Comparison of ENCODE assay signal across 10 mouse cellular contexts in genomic region chr2:27682096-27682495, GRCm38 (mm10). TPM values are rescaled to one million over a fixed set of nuclear protein-coding genes. Genes with fewer than 3 reads are reported as not detected.
A peak's percentile ranks its signal among the peaks of the same experiment; 100 is the strongest.
DNase-seq lines count a peak whose midpoint lies in the region; ATAC-seq lines count a peak whose summit lies in the region.
"Had no signal": no experiment of that assay in that cellular context is flagged by ENCODE, and none has a peak within 500 bp of the region (broad histone marks: within the 10 kb centered on the region; RNA-seq: fewer than 3 reads in every experiment).

No protein-coding gene starts in this region.

- no peak for ATAC-seq in heart, embryonic 13.5 days (ENCODE audit: extremely low read depth, insufficient number of reproducible peaks, low FRiP score, low TSS enrichment)
- no peak for ATAC-seq in midbrain, embryonic 12.5 days (ENCODE audit: low FRiP score, low read depth)
- ATAC-seq in midbrain, embryonic 16.5 days: no peak
- no peak for ATAC-seq in intestine, embryonic 16.5 days
- no peak for ATAC-seq in megakaryocyte-erythroid progenitor cell, adult 5-6 weeks (replicated peaks; ENCODE audit: low FRiP score, low TSS enrichment, poor library complexity, severe bottlenecking)
- ATAC-seq: midbrain, embryonic 13.5 days had no signal

- no peaks in the 10 kb centered on the region for H3K36me3 ChIP-seq in heart, embryonic 13.5 days
- no peaks in the 10 kb centered on the region for H3K36me3 ChIP-seq in midbrain, embryonic 12.5 days
- H3K36me3 ChIP-seq in midbrain, embryonic 16.5 days (ENCODE audit: control insufficient read depth, insufficient read depth, low read length): no peaks in the 10 kb centered on the region
- H3K36me3 ChIP-seq in intestine, embryonic 16.5 days (ENCODE audit: control insufficient read depth, insufficient read depth, low read length): no peaks in the 10 kb centered on the region
- H3K36me3 ChIP-seq: lung, embryonic 15.5 days; midbrain, embryonic 13.5 days had no signal

- H3K4me3 ChIP-seq in heart, embryonic 13.5 days: no peak overlapping the region
- no peak overlapping the region for H3K4me3 ChIP-seq in midbrain, embryonic 12.5 days
- no peak overlapping the region for H3K4me3 ChIP-seq in midbrain, embryonic 16.5 days (ENCODE audit: low read depth, low read length)
- no peak overlapping the region for H3K4me3 ChIP-seq in intestine, embryonic 16.5 days (ENCODE audit: low read length)
- H3K4me3 ChIP-seq: lung, embryonic 15.5 days; midbrain, embryonic 13.5 days had no signal

- 0 out of 2 replicates have a peak overlapping the region, but pooled peaks have one; percentile 24 for H3K27ac ChIP-seq in heart, embryonic 13.5 days (replicated peaks)
- 0 out of 2 replicates have a peak overlapping the region, but pooled peaks have one; percentile 11 for H3K27ac ChIP-seq in midbrain, embryonic 12.5 days (replicated peaks)
- H3K27ac ChIP-seq in midbrain, embryonic 16.5 days (ENCODE audit: low read length): no peak overlapping the region
- peak overlapping the region; percentile 20; the same call in 1 of the 2 replicates for H3K27ac ChIP-seq in intestine, embryonic 16.5 days (ENCODE audit: low read length)
- H3K27ac ChIP-seq: lung, embryonic 15.5 days; midbrain, embryonic 13.5 days had no signal

- peak overlapping the region; percentile 99 for H3K9ac ChIP-seq in heart, embryonic 13.5 days
- H3K9ac ChIP-seq in midbrain, embryonic 12.5 days (replicated peaks): 0 out of 2 replicates have a peak overlapping the region, but pooled peaks have one; percentile 8
- H3K9ac ChIP-seq in midbrain, embryonic 16.5 days (ENCODE audit: low read depth, low read length): no peak overlapping the region
- H3K9ac ChIP-seq in intestine, embryonic 16.5 days (ENCODE audit: low read depth, low read length): peak overlapping the region; percentile 9
- H3K9ac ChIP-seq: lung, embryonic 15.5 days; midbrain, embryonic 13.5 days had no signal

- no peak for DNase-seq in heart, postnatal 4 days
- no peak for DNase-seq in left cerebral cortex, postnatal 14 days (ENCODE audit: low spot score in 2 of 2)
- DNase-seq: right cerebral cortex, postnatal 25 days had no signal

- intact Hi-C loops in left cerebral cortex, postnatal 14 days (cut with DNase I): no loop called here

- no peak overlapping the region for H3K4me2 ChIP-seq in heart, embryonic 13.5 days
- no peak overlapping the region for H3K4me2 ChIP-seq in midbrain, embryonic 12.5 days (replicated peaks)
- H3K4me2 ChIP-seq in midbrain, embryonic 16.5 days (ENCODE audit: low read length): no peak overlapping the region
- H3K4me2 ChIP-seq in intestine, embryonic 16.5 days (ENCODE audit: low read depth, low read length): no peak overlapping the region
- H3K4me2 ChIP-seq: lung, embryonic 15.5 days; midbrain, embryonic 13.5 days had no signal

- H3K9me3 ChIP-seq in heart, embryonic 13.5 days: no peaks in the 10 kb centered on the region
- no peaks in the 10 kb centered on the region for H3K9me3 ChIP-seq in midbrain, embryonic 12.5 days
- no peaks in the 10 kb centered on the region for H3K9me3 ChIP-seq in midbrain, embryonic 16.5 days (replicated peaks; ENCODE audit: control insufficient read depth, low read length, poor library complexity, severe bottlenecking)
- H3K9me3 ChIP-seq in intestine, embryonic 16.5 days (ENCODE audit: control insufficient read depth, low read length): no peaks in the 10 kb centered on the region
- H3K9me3 ChIP-seq: lung, embryonic 15.5 days; midbrain, embryonic 13.5 days had no signal

- 47% methylated on average over 5 of the region's 5 CpGs for WGBS in heart, embryonic 13.5 days
- 56% methylated on average over 5 of the region's 5 CpGs for WGBS in midbrain, embryonic 12.5 days
- WGBS in midbrain, embryonic 16.5 days: 57% methylated on average over 5 of the region's 5 CpGs
- 62% methylated on average over 5 of the region's 5 CpGs for WGBS in intestine, embryonic 16.5 days

- no peaks in the 10 kb centered on the region for H3K27me3 ChIP-seq in heart, embryonic 13.5 days (replicated peaks)
- 0 out of 2 replicates have a peak, but pooled peaks cover 15% of the 10 kb centered on the region for H3K27me3 ChIP-seq in midbrain, embryonic 12.5 days
- no peaks in the 10 kb centered on the region for H3K27me3 ChIP-seq in midbrain, embryonic 16.5 days (ENCODE audit: control insufficient read depth, insufficient read depth, low read depth, low read length)
- no peaks in the 10 kb centered on the region for H3K27me3 ChIP-seq in intestine, embryonic 16.5 days (replicated peaks; ENCODE audit: control insufficient read depth, insufficient read depth, low read length)
- H3K27me3 ChIP-seq: lung, embryonic 15.5 days had no signal

- peaks cover 92% of the 10 kb centered on the region for H3K4me1 ChIP-seq in heart, embryonic 13.5 days
- peaks cover 67% of the 10 kb centered on the region for H3K4me1 ChIP-seq in midbrain, embryonic 12.5 days
- peaks cover 32% of the 10 kb centered on the region for H3K4me1 ChIP-seq in midbrain, embryonic 16.5 days (ENCODE audit: control insufficient read depth, insufficient read depth, low read length)
- H3K4me1 ChIP-seq in intestine, embryonic 16.5 days (ENCODE audit: control insufficient read depth, insufficient read depth, low read length): peaks cover 86% of the 10 kb centered on the region

RNA-seq across cellular contexts. Expression of gene Rxra, which starts 5.9 kb away (rescaled TPM):
- polyA plus RNA-seq in heart, embryonic 13.5 days (2015; fragmentation: Nextera tagmentation; extraction: Ambion mirVana): 6.7 and 7.4 TPM in 2 replicates
- 10 to 100 TPM; 39.0 to 43.2 TPM for total RNA-seq in heart, postnatal 4 days (2021)
- 8.3 and 9.5 TPM in 2 replicates for polyA plus RNA-seq in midbrain, embryonic 12.5 days (2016; fragmentation: Nextera tagmentation; extraction: Ambion mirVana)
- polyA plus RNA-seq in midbrain, embryonic 16.5 days (2015; fragmentation: Nextera tagmentation; extraction: Ambion mirVana): 2.5 and 2.8 TPM in 2 replicates
- polyA plus RNA-seq in intestine, embryonic 16.5 days (2015; fragmentation: Nextera tagmentation; extraction: Ambion mirVana): 9.9 and 11.4 TPM in 2 replicates
- total RNA-seq in megakaryocyte-erythroid progenitor cell, adult 5-6 weeks (2014; fragmentation: Nextera tagmentation): 4.6 and 7.0 TPM in 2 replicates
- 2.8 and 8.0 TPM in 2 replicates for total RNA-seq in megakaryocyte-erythroid progenitor cell, adult 5-6 weeks (2017)
- total RNA-seq in left cerebral cortex, postnatal 14 days (2021): 10 to 100 TPM; 15.6 to 16.2 TPM
